Mouse (Mus musculus): ENCODE results near the gene Gzmm.

Gzmm gene

GRCm38 (mm10) chr10:79688720-79689119, at the start of gene Gzmm:
Gene Gzmm, plus strand, starts transcription at chr10:79689020.
- DNase-seq: no peak

DNA sequence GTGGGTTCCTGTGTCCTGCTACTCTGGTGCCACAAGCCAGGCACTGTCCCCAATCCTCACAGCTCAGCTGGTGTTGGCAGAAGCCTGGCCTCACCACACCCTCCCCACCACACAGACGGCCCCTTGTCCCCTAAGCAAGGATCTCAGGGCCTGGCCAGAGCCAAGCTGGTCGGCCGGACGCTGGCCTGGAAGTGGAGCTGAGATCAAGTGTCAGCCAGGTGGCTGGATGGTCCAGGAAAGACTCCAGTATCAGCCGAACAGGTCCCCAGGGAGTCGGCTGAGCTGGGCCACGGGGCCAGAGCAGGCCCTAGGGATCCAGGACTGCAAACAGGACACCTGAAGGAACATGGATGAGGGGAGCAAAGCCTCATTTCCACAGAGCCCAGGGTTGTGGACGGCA, 43.1 kb upstream of the Gzmm start, which contains the start of gene Odf3l2:
Odf3l2 (minus strand) TSS at position 28 of the 400 bp plus-strand sequence.
- DNase-seq: no peak

GRCm38 (mm10) chr10:79649070-79649751, 39.6 kb upstream of the Gzmm start:
- DNase-seq: peak; percentile 72 to 83

- peak in 1 of 2 experiments; percentile 61 for DNase-seq
Measured at GRCm38 (mm10) chr10:79652789-79653188, 36.0 kb upstream of the Gzmm start.

DNA sequence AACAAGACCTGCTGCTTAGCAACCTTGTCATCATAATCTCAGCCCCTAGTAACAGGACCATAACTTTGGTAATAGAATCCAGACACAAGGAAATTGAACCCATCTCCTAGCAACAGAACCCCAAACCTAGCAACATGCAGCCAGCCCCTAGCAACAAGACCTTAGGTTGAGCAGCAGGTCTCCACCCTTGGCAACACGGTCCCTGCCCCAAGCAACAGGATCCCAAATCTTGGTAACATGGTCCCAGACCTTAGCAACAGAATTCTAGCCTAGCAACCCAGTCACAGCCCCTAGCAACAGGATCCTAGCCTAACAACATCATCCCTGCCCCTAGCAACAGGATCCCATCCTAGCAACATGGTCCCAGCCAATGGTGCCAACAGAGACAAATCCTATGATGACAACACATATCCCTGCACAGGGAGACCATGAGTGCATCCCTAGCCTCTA, 33.8 kb upstream of the Gzmm start:
- no peak for DNase-seq

DNA sequence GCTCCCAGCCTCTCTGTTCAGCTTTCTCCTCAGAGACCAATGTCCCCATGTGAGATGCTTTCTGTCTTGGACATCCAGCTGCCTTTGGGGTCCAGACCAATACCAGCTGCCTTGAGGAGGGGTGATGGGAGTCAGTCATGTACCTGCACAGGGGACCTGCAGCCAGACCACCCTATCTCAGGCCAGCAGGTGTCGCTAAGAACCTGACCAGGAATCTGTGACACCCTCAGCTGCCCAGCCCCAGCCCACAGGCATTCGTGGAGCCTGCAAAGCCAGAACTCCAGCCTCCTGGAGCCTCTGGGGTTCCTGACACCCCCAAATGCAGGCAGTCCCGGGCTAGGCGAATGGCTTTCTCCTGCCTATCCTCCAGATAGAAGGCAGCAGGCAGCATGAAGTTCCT, 30.0 kb upstream of the Gzmm start:
- DNase-seq: peak in 1 of 2 experiments; percentile 26

- no peak for DNase-seq
Measured at GRCm38 (mm10) chr10:79660298-79660697, 28.5 kb upstream of the Gzmm start.

- no peak for DNase-seq
Measured at GRCm38 (mm10) chr10:79661861-79662260, 27.0 kb upstream of the Gzmm start.

GRCm38 (mm10) chr10:79664131-79664665, 24.6 kb upstream of the Gzmm start, which contains the start of gene Madcam1:
Gene Madcam1, plus strand, starts transcription at chr10:79664559.
- peak; percentile 70 to 83 for DNase-seq

- no peak for DNase-seq
Measured at GRCm38 (mm10) chr10:79665051-79665450, 23.8 kb upstream of the Gzmm start.

- DNase-seq: no peak
Measured at GRCm38 (mm10) chr10:79666493-79666892, 22.3 kb upstream of the Gzmm start.

DNA sequence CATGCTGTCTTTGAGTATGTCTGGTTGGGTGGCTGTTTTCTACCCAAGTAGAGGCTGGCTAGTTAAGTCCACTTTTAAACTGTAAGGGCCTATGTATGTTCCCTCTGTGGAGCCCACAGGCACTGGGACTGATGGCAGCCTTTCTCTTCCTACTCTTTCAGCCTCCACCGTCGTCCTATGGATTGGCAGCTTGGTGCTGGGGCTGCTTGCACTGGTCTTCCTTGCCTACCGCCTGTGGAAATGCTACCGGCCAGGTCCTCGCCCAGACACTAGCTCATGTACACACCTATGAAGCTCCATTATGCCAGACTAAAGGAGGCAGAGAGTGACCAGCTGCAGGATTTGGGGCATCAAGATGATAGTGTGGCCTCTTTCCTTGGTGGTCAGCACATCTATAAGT, 20.7 kb upstream of the Gzmm start:
- DNase-seq: no peak

DNA sequence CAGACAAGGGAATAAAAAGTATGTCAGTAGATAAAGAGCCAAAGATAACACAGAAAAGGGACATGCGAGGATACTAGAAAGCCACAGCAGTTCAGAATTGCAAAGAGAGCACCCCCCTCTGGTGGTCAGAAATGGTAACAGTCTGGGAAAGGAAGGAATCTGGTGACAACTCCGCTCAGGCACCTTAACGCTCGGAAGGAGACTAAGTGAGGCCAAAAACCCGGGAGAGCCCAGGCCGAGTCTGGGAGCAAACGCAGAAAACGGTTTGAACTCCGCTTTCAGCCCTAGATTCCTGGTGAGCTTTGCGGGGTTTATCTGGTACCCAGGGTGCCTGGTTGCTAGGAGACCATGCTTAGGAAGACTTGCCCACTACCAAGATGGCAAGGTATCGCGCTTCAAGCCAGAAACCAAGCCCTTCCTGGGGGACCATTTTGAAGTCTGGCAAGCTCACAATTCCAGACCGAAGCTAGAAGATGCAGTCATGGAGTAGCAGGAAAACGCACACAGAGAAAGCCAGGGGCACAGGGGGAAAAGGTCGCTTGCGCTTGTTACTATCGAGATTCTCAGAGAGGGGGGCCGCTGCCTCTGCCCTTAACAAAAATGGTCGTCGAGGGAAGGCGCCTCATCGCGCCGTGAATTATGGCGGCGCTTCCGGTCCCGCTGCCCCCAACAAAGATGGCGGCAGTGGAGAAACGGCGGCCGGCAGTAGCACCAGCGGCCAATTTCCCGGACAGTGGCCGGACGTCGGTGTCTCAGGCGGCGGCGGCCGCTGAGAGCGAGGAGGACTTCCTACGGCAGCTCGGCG, 19.8 kb upstream of the Gzmm start, which contains the start of gene Tpgs1:
Tpgs1 (plus strand) TSS at position 599 of the 805 bp plus-strand sequence.
- peak; percentile 91 to 93 for DNase-seq

DNA sequence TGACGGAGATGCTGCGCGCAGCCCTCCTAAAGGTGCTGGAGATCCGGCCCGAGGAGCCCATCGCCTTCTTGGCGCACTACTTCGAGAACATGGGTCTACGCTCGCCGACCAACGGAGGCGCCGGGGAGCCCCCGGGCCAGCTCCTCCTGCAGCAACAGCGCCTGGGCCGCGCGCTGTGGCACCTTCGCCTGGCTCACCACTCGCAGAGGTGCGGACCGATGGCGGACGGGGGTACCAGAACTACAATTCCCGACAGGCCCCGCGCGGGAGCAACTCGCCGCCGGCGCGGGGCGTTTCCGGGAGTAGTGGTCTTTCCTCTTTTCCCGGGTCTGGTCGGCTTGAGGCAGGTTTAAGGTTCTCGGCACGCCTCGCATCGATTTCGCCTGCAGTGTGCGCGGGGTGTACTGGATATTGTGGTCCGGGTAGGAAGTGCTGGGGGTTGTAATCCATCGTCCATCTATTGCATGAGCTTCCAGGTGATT, 19.2 kb upstream of the Gzmm start:
- DNase-seq: peak; percentile 77 to 83

DNA sequence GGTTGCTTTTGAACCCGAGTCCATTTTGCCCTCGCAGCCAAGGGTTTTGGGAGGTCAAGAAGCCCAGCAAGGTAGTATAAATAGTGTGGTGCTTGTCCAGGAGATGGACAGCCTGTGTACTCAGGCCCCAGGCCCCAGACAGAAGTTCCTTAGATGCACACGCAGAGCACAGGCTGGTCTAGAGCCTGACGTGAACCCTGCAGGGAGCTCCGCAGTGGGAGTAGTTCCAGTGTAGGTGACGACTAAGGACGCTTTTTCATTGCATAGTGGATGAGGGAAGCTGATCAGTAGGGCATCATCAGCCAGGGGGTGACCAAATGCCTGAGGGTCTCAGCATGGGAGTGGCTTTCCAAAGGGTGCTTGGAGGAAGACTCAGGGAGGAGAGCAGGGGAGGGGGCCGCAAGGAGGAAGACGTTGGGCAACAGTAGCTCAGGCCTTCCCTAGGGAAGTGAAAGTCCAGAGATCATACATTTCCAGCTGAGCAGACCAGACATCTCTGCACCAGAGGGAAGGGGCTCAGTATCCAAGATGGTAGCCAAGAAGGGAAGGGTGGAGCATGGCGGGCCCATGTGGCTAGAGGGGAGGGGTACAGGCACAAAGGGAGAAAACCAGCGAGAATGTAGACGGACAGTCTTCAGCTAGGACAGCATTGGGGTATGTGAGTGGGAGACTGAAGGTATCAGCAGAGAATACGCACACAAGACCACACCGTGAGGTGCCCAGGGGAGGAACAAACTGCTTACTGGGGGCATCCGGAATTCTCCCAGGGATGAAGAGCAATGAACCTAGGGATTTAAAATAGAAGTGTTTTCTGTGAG, 18.5 kb upstream of the Gzmm start:
- DNase-seq: no peak

DNA sequence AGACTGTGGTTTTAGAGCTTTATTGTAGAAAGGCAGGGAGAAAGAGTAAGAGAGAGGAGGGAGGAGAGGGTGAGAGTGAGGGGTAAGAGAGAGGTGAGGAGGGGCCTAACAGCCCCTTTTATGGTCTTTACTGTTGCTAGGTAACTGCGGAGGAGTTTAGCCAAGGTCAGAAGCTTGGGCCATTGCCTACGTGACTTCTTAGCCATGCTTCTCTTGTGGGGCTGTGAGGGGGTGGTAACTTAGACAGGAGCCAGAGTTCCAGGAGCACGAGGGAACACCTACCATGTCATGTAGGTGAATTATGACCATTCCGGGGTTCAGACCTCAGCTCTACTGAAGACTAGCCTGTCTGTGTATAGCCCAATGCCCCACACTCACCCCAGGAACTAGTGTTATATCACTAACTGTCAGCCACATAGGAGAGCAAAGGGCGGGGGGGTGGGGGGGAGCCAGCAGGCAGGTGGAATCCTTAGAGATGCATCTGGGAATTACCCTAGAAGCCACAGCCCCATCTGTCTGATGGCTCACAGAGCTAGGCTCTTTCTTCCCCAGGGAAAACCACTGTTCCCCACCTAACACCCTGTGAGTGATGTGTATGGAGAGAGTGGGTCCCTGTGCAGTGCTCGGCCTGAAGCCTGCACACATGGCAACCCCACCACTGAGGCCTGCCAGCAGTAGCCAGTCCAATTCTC, 17.3 kb upstream of the Gzmm start:
- DNase-seq: no peak

- no peak for DNase-seq
Measured at GRCm38 (mm10) chr10:79672088-79672455, 16.7 kb upstream of the Gzmm start.

- DNase-seq: no peak
Measured at GRCm38 (mm10) chr10:79673054-79673453, 15.8 kb upstream of the Gzmm start.

DNA sequence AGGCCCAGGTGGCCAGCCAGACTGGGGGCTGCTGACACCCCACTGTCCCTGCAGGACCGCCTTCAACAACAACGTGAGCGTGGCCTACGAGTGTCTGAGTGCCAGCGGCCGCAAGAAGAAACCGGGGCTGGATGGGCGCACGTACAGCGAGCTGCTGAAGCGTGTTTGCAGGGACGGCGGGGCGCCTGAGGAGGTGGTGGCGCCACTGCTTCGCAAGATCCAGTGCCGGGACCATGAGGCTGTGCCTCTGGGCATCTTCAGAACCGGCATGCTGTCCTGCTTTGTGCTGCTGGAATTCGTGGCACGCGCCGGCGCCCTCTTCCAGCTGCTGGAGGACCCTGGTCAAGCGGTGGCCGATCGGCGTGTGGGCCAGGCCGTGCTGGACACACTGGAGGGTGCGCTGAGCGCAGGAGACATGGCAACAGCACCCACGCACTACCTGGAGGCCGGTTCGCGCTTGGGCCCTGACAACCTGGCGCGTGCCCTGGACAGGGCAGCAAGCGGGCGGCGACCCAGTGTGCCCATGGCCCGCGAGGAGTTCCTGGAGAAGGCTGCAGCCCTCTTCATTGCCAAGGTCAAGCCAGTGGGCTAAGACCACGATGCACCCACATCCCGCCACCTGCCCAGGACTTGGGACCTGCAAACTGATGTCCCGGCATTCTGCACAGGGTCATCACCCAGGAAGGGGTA, 13.3 kb upstream of the Gzmm start:
- no peak for DNase-seq

DNA sequence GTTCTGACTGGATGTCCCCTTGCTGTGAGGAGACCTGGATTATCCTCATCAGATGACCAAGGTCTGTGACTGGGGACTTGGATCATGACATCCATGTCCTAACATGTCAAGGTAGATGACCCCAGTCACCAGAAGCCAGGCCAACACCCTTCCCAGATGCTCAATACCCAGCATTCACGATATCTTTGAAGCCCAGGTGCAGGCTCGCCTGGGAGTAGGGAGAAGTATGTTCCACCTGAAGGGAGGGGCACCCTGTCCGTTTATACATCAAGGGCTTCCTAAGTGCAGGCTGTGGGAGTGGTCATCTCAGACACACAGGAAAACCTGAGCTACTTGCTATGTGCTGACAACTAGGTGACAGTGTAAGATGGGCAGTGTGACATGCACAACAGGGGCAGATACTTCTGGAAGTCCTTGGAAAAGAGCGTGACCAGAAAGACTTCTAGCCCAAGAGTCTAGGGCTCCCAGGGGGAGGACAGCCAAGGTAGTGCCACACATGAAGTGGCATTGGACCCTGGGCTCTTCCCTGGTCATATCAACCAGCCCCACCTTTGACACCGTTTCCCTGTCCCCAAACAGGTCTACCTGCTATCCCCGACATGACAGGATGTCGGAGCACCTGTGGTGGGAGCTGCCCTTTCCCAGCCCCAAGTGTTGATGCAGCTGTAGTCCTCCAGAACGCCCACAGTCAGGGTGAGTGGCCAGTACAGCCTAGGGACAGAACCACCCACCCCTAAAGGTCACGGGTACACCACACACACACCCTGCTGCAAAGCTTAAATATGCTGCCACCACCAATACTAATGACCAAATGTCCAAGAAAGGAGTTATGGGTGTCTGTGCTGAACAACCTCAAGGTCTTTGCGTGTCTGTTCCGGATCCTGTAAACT, 8.0 kb upstream of the Gzmm start:
- peak in 1 of 2 experiments; percentile 68 for DNase-seq

Measured in kidney, postnatal 25 days (tissue).